Mouse (Mus musculus) regulatory T cell (primary cell): ENCODE data around the gene Xylt2.
"Not testable (repeated sequence)": the region's sequence is repeated elsewhere in the genome, so short reads cannot be mapped to it uniquely, and the experiment has no call there.

Experiments
- in situ Hi-C: fragments of 300-600 bp; cut with MboI, MseI; formaldehyde crosslinking; loops from one replicate; pipeline ENCODE4 v1.15.1; 2025; ENCODE audit warnings: high pct_unique_total_duplicates

Gene Xylt2

GRCm38 (mm10) chr11:94677607-94678145, 361 bp upstream of the Xylt2 start:
- in situ Hi-C loops: no loop called here

- in situ Hi-C loops: no loop called here
Measured at GRCm38 (mm10) chr11:94676308-94676707, 1.0 kb downstream of the Xylt2 start.

- in situ Hi-C loops: no loop called here
Measured at GRCm38 (mm10) chr11:94675446-94675845, 1.9 kb downstream of the Xylt2 start.

GRCm38 (mm10) chr11:94674984-94675383, 2.3 kb downstream of the Xylt2 start:
- in situ Hi-C loops: no loop called here

GRCm38 (mm10) chr11:94665281-94665680, 12.0 kb downstream of the Xylt2 start:
- in situ Hi-C loops: no loop called here

GRCm38 (mm10) chr11:94661344-94661743, 16.0 kb downstream of the Xylt2 start:
- in situ Hi-C loops: no loop called here

- in situ Hi-C loops: no loop called here
Measured at GRCm38 (mm10) chr11:94653663-94654436, 23.5 kb downstream of the Xylt2 start, which contains the start of the genes Mrpl27 and Eme1. Gene Mrpl27 (plus strand): TSS chr11:94653767. Gene Eme1 (minus strand): TSS chr11:94653964.

- in situ Hi-C loops: no loop called here
Measured at GRCm38 (mm10) chr11:94652973-94653372, 24.3 kb downstream of the Xylt2 start.

GRCm38 (mm10) chr11:94651241-94651640, 26.1 kb downstream of the Xylt2 start:
- in situ Hi-C loops: not testable (repeated sequence)

GRCm38 (mm10) chr11:94646457-94646856, 30.9 kb downstream of the Xylt2 start:
- in situ Hi-C loops: no loop called here

- in situ Hi-C loops: no loop called here
Measured at GRCm38 (mm10) chr11:94644461-94645219, 32.7 kb downstream of the Xylt2 start.

GRCm38 (mm10) chr11:94634431-94634830, 42.9 kb downstream of the Xylt2 start:
- in situ Hi-C loops: no loop called here

GRCm38 (mm10) chr11:94632988-94633387, 44.3 kb downstream of the Xylt2 start:
- in situ Hi-C loops: no loop called here

- in situ Hi-C loops: no loop called here
Measured at GRCm38 (mm10) chr11:94631969-94632368, 45.3 kb downstream of the Xylt2 start.

- in situ Hi-C loops: no loop called here
Measured at GRCm38 (mm10) chr11:94630199-94631011, 46.9 kb downstream of the Xylt2 start.

- in situ Hi-C loops: no loop called here
Measured at GRCm38 (mm10) chr11:94629884-94630198, 47.5 kb downstream of the Xylt2 start.

GRCm38 (mm10) chr11:94629199-94629883, 48.0 kb downstream of the Xylt2 start, which contains the start of gene Lrrc59:
Gene Lrrc59 (plus strand): TSS chr11:94629767.
- in situ Hi-C loops: no loop called here

GRCm38 (mm10) chr11:94622162-94622561, 55.2 kb downstream of the Xylt2 start:
- in situ Hi-C loops: no loop called here

GRCm38 (mm10) chr11:94621458-94621852, 55.9 kb downstream of the Xylt2 start:
- in situ Hi-C loops: no loop called here

GRCm38 (mm10) chr11:94620766-94621457, 56.4 kb downstream of the Xylt2 start:
- in situ Hi-C loops: no loop called here

GRCm38 (mm10) chr11:94617646-94618045, 59.7 kb downstream of the Xylt2 start:
- in situ Hi-C loops: no loop called here
